Mouse (Mus musculus) right cerebral cortex, postnatal 10 days (tissue): ENCODE data around the gene Slc22a3.

ENCODE experiments used
- DNase-seq, 2 experiments: peaks; one replicate each; pipeline ENCODE4 v3.0.0; 2021; ENCODE audit warnings: low spot score in 2 of 2

Gene Slc22a3

DNA sequence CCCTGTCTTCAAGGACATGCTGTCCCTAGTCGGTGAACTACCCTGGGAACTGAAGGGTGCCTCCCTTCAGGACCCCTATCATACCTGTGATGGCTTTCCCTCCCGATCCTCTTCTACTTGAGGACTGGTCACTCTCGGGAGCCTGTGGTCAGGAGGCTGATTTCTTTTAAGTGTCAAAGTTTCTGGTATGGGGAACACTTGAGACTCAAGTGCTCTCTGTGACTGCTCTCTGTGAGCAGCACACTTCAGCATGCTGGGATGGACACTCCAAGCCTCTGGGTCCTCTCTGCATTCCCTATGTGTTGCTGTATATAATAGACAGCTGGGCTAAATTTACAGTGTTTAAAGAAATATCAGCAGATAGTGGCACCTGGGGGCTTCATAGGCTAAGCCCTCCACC lies 39.9 kb downstream of the Slc22a3 start:
- DNase-seq: no peak

DNA sequence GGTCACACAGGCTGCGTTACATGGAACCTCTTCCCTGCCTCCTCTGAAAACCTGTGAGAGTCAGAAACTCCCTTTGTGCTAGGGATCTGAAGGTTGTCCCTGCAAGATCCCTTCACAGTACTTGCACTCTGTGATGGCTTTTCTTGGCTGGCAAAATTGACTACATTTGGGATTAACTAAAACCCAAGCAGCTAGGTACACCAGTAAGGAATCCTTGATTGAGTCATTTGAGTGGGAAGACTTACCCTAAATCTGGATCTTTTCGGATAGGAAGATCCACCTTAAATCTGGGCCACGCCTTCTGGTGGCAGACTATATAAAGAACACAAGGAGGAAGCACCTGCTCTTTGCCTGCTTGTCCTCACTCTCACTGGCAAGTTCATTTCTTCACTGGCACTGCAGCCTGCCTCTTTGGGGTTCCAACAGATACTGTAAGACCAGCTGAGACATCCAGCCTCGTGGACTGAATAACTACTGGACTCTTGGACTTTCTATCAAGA lies 41.0 kb downstream of the Slc22a3 start:
- DNase-seq: no peak

DNA sequence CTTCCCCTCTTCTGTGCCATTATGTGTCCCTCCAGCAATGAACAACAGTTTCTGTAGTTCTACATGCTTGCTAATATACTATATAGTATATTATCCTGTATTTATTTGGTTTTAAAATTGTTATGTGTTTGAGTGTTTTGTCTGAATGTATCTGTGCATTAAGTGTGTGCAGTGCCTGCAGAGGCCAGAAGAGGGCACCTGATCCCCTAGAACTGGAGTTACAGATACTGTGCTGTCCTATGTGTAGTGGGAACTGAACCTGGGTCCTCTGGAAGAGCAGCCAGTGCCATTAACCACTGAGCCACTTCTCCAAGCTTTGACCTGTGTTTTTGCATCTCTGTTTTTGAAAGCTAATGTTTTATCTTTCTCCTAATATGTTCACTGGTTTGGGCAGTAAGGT lies 46.3 kb downstream of the Slc22a3 start:
- no peak for DNase-seq

DNA sequence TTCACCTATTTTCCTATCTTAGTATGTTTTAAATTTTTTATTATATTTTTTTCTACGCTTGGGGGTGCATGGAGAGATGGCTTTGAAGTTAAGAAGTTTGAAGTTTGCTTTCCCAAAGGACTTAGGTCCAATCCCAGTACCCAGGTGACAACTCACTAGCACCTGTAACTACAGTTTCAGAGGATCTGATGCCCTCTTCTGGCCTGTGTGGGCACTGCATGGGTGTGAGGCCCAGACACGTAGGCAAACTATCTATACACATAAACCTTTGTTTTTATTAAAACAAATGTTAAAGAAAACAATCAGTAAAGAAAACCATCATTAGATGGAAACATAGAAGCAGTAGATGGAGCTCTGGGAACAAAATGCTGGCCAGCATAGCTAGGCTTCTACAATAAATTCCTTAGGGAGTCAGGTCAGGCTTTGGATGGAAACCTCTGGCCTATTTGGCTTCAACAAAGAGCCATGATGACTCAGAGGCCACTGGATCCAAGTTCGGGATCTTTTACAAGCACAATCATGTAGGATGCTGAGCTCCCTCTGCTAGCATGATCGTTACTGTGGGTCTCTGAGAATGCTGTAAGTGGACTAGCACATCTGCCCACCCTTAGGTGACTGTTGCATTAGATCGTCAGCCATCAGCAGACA lies 52.2 kb downstream of the Slc22a3 start:
- no peak for DNase-seq

DNA sequence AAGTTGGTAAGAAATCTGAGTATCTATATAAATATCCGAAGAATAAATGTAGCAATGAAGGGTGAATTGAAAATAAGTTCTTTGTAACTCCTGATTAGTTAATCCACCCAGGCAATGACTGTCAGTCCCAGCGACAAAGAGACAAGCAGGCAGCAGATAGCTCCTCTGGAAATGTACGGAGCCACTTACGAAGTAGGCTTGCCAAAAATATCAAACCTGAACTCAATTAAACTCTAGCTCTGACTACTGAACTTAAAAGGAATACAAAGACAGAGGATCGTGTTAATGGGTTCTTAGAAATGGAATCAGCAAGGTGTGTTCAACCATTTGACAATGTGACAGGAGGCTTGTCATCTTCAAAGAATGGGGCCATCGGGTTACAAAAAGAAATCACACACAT lies 53.8 kb downstream of the Slc22a3 start:
- DNase-seq: no peak

DNA sequence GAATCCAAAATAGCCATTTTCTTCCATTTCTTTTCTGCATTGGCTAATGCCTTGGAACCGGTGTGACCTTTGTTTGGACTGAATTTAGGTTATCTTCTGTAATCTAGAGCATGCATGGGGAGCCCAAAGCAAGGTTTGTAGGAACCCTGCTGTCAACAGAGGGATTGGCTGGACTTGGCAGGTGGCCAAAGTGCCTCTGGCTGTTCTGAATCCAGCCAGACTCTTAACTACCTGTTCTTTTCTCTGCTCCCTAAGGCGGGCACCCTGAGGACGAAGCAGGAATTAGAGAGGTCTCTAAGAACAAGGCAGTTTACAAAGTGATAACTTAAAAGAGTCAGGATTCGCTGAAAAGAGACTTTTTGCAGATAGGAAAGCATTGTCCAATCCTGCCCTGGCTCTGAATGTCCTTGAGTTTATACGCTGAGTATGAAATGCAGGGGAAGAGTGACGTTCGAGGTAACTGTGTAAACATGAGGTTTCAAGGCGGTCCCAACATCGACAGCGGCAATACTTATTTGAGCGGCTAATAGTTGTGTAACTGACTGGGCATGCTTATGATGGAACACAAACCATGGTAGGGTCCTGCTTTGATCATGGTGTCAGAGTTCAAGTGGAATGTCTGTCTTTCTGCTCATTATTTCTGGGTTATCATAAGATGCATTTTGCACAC lies 54.5 kb downstream of the Slc22a3 start:
- DNase-seq: no peak

DNA sequence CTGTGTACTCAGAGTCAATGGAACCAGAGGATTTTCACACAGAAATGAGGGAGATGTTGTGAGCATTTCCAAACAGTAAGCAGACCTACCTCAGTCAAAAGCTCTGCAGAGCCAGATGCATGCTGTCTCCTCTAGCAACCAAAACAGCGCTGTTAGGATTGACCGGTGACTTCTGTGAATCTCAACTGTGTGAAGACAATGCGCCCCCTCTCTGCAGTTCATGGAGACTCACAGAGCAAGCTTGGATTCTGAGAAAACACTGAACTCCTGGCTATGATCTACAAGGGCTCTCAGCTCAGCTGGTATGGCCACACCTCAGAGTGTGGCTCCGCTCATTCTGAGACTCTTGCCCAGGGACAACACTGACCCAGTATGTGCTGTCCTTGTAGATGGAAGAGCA lies 56.3 kb downstream of the Slc22a3 start:
- no peak for DNase-seq

DNA sequence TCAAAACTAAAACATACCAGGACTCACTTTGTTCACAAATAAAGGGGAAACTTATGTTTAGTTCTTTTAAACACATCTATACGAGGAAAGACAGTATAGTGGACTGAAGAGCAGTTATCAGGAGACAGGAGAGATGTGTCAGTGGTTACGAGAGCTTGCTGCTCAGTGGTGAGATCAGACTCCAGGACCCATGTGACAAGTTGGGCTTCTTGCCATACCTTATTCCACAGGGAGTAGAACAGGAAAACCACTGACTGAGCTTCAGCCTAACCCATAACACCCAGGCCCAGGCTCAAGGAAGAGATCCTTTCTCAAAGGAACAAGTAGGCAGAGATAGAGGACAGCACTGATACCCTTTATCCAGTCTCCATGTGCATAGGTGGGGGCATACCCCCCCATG lies 62.9 kb downstream of the Slc22a3 start:
- no peak for DNase-seq

DNA sequence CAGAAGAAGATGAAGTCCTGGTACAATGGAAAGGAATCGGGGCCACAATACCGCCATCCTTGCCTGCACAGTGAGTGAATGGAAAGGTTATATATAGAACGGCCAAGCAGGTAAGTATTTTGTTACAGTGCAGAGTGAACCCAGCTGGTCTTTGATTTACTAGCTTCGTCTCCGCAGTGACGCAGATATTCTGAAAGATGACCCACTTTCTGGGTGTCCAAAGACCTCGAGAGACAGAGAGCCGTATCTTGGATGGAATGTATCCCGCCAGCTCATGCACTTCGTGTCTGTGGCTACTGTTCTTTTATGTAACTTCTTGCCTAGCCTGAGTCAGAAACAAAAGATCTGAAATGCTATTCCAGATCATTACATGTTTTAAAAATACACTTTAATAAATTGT lies 69.7 kb downstream of the Slc22a3 start:
- no peak for DNase-seq

DNA sequence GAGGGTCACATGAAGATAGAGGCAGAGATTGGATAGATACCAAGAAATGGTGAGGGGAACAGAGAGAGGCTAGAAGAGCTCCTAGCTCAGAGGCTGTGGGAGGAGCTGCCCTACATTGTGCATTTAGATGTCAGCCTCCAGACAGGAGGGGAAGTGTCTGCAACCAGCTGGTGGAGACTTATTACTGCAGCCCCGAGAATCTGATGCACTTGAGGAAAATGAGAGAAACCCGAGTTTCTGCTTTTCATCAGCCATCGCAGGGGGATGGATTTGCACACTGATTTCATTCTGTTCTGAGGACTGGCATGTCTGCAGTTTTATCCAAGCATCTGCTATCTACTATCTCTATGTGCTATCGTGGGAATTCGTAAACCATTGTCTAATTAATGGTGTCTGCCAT lies 75.8 kb downstream of the Slc22a3 start:
- DNase-seq: peak; percentile 37 to 59

DNA sequence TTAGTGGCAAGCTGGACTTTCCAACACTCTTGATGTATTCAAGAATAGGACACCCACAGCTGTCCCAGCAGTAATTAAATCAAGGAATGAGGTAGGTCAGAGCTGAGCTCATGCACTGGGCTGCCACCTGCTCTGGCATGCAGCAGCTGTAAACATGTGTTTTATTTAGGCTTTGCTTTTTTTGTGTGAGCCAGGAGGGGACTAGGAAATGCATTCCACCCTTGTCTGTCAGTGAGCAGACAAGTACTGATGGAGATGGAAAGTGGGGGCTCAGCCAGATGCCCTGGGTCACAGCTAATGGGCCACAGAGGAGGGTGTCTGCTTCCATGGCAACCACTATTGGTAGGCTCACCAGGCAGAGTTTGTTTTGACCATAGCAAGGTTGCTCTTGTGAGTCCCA lies 79.1 kb downstream of the Slc22a3 start:
- no peak for DNase-seq

DNA sequence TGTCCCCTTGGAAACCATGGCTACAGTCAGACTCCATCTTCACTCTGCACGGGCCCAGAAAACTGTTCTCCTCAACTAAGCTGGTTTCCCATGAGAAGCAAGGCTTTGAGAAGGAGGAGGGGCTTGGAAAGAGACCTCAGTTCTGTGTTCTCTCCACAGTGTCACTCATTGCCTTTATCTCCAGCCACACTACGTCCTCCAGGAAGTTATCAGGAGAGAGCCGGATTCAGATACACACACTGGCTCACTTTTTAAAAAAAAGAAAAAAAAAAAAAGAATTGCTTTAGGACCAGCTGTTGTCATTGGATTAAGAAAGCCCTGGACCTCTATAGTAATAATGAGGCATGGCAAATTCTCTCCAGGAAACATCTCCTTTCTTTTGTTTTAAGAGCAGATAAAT lies 80.3 kb downstream of the Slc22a3 start:
- DNase-seq: no peak

DNA sequence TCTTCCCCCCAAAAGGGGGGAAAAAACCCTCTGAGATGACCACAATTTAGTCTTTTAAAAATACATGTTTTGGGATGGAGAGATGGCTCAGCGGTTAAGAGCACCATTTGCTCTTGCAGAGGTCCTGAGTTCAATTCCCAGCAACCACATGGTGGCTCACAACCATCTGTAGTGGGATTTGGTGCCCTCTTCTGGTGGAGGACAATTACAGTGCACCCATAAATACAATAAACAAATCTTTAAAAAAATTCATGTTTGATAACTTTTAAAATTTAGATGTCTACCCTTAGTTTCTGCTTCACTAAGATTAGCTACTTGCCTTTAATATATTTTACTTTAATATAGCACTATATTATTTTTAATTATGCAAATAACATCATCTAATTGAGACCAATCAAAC lies 85.4 kb downstream of the Slc22a3 start:
- no peak for DNase-seq

DNA sequence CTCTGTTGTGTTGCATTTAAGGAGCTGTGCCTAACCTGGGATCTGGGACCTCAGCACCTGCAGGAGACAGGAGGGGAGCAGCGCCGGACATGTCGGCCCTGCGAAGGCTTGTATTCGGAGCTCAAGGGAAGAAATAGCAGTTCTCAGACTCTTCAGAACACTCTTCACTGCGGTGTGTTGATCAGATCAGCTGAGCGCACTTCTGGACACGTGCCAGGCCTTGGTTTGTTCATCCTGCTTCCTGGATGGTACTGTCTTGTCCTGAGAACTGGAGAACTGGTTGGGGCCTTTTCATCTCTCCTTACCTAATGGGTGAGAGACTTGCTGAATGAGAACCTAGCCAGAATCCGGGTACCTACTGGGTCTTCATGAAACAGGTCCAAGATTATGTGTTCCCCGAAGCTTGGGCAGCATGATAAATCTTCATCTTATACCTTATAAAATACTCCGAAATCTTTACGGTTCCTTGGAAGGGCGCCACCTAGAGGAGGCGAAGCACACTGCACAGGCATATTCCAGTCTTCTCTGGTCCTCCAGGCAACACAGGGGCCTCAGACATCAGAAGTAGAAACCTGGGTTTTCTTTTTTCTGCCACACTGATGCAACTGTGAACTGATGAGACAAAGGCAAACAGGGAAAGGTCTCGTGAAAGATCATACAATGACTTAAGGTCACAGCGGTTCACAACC lies 86.5 kb downstream of the Slc22a3 start:
- peak; percentile 48 to 50 for DNase-seq

DNA sequence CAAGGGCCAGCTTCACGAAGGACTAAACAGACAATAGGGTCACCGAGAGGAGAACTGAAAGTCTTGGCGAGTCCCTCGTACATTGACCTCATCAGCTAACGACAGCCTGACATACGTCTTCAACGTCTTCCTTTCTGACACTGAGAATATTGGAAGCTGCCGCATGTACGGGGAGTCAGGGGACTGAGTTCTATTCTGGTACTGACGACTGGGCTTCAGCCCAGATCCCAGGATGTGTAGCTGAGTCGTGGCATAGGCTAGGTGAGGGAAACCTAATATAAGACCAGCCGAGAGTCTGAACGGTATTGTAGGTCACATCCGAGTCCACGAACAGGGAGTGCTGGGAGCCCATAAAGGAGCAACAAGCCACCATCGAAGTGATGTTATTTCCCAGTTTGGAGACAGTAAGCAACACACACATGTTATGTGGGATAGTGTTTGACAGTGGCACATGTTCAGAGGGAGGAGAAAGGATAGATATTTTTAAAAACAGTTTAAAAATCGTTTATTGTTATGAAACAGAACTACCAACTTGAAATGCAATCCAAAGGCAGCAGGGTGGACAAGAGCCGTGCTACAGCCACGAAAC lies 87.9 kb downstream of the Slc22a3 start:
- no peak for DNase-seq

DNA sequence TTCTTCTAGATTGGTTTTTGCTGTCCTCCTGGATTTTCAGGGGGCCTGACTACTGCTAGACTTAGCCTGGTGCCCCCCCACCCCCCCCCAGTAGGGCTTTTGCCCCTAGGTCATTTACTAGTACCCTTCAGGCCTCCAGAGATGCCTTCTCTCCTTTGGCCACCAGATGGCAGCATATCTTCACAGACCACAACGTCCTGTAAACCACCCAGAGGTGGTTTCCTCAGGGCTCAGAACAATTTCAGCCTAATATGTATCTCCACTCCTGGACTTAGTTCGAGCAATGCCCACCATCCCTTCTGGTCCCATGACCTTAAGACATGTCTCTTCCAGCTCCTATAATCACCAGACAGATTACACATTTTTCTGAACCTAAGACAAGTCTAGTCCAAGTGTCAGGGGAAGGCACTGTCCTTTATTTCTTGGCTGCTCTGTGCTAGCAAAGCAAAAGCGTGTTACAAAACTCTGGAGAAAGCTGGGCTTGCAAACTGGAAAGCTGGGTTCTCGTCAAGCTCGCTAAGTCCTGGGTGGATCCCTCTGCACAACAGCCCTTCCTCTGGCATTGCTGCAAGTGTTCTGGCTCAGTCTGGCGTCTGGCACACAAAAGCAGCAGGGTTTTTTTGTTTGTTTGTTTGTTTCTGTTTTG lies 91.1 kb downstream of the Slc22a3 start:
- DNase-seq: peak; percentile 77 to 87

DNA sequence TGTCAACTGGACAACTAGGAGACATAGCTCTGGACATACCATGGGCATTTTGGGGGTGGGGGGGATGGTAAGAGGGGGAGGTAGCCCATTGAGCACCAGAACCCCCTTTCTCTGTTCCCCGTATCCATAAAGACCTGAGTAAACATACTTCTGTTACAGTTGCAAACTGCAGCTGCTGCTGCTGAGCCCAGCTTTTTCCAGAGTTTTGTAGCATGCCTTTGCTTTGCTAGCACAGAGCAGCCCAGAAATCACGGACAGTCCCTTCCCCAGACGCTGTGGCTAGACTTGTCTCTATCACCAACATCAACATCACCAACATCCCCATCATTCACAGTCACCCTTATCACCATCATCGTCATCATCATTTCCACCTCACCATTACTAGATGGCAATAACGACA lies 91.8 kb downstream of the Slc22a3 start:
- no peak for DNase-seq

DNA sequence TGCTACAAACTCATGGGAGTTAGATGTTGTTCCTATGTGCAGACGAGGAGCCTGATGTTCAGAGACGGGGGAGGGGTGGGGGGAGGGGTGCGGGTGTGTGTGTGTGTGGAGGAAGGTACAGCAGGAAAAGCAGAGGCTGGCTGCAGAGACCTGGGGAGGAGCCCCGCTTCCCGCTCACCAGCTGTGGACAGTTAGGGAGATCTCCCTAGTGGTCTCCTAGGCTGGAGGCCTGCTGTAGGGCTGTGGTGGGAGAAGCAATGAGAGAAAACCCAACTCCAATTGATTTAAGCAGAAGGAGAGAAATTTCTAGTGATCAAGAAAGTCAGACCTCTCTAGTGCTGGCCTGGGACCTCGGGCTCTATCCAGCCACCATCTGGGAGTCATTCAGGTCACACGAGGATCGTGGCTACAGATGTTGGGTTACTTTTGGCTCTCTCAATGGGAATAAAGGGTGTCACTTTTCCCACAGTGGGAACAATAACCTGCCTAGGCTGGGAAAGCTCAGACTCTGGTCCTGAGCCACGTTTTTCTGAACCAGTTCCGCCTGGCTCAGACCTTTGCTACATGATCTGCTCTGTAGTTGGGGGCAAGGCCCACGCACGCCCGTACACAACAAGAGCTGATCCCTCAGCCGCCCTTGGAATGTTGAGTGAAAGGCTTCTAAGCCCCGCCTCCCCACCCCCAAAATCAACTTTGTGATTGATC lies 92.3 kb downstream of the Slc22a3 start:
- DNase-seq: no peak

DNA sequence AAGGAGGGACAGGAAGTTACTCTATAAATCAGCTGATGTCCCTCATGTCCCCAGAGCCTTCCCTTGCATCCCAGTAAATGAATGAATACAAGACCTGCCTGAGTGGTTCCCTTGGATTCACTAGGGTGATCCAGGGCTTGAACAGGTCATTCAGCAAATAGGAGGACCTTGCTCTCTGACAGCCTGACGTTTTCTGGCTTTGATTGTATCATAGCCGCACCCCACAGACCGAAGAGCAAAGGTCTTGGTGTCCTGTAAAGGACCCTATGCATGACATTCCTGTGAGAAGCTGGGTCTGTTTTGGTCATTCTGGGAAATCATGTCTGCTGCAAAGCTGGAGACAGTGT lies 94.6 kb downstream of the Slc22a3 start:
- no peak for DNase-seq

DNA sequence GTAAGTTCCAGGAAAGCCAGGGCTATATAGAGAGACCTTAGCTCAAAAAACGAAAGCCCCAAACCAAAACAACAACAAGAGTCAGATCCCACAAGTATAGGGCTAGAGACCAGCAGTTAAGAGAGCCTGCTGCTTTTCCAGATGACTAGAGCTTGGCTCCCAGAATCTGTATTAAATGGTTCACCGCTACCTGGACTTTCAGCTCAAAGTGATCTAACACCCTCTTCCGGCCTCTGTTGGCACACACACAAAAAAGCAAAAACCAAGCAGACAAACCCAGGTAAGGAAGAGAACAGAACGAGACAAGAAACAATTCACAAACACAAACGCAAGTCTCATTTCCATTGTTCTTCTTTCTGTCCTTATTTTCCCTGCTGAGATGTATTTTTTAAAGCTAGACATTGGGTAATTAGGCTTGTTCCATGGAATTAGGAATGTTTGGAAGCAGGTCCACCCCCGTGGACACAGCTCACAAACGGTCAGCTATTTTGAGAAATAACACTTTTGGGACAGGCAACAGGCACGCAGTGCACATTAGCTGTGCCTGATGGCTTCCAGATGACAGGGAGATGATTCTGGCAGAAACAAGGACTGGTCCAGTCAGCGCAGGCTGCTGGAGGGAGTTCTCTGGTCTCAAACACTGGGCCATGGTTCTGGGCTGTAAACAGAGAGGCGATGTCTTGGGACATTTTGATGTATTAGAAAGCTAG lies 95.2 kb downstream of the Slc22a3 start:
- DNase-seq: no peak

DNA sequence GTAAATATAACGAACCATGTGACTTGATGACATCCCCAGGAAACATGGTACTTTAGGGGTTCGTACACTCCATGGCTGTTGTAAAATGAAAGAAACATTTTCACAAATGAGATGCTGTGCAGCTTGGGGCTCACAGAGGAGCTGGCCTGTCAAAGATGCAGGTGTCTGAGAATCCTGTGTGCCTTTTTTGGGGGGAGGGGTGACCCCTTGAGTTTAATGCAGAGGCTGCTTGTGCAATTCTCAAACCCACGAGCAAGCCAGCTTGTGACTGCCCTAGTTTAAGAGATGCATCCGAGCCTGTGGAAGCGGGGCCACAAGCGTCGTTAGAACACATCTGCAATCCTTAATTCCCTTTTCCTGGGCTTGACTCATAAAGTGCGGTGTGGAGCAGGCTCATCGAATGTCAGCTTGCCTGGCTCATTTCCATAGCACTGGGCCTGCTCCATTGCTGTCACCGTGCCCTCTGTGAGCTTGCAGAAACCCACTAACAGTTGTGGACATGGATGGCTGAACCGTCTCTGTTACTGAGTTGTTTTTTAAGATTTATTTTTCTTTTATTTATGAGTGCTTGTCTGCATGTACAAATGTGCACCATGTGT lies 98.1 kb downstream of the Slc22a3 start:
- no peak for DNase-seq
